Comparison of ENCODE assay signal across 10 mouse cellular contexts in genomic region chr17:87608841-87609240, GRCm38 (mm10). TPM values are rescaled to one million over a fixed set of nuclear protein-coding genes. Genes with fewer than 3 reads are reported as not detected.
DNase-seq lines count a peak whose midpoint lies in the region; ATAC-seq and TF ChIP-seq lines count a peak whose summit lies in the region.
"Had no signal": no experiment of that assay in that cellular context is flagged by ENCODE, and none has a peak within 500 bp of the region (broad histone marks: within the 10 kb centered on the region; RNA-seq: fewer than 3 reads in every experiment).

No protein-coding gene starts in this region.

- no peaks in the 10 kb centered on the region for H3K36me3 ChIP-seq in forebrain, embryonic 10.5 days (replicated peaks)
- no peaks in the 10 kb centered on the region for H3K36me3 ChIP-seq in forebrain, embryonic 11.5 days (ENCODE audit: control insufficient read depth, insufficient read depth, low read length)
- no peaks in the 10 kb centered on the region for H3K36me3 ChIP-seq in lung, embryonic 14.5 days (ENCODE audit: insufficient read depth)
- no peaks in the 10 kb centered on the region for H3K36me3 ChIP-seq in intestine, embryonic 14.5 days (ENCODE audit: control insufficient read depth, insufficient read depth, low read length)
- H3K36me3 ChIP-seq in small intestine, adult 2 months (ENCODE audit: control insufficient read depth, insufficient read depth, low read length): no peaks in the 10 kb centered on the region
- no peaks in the 10 kb centered on the region for H3K36me3 ChIP-seq in liver, embryonic 11.5 days (ENCODE audit: control insufficient read depth, insufficient read depth, low read length)

- H3K4me3 ChIP-seq in forebrain, embryonic 10.5 days: peak overlapping the region; percentile 43; the same call in 1 of the 2 replicates
- H3K4me3 ChIP-seq in forebrain, embryonic 11.5 days (ENCODE audit: low read depth, low read length): no peak overlapping the region
- peak overlapping the region; percentile 32; the same call in 1 of the 2 replicates for H3K4me3 ChIP-seq in lung, embryonic 14.5 days (ENCODE audit: low read depth, low read length)
- H3K4me3 ChIP-seq in intestine, embryonic 14.5 days (ENCODE audit: low read depth, low read length): no peak overlapping the region
- peak overlapping the region; percentile 24 for H3K4me3 ChIP-seq in small intestine, adult 2 months (ENCODE audit: low read depth, low read length)
- H3K4me3 ChIP-seq in liver, embryonic 11.5 days (ENCODE audit: low read depth, low read length): no peak overlapping the region

- TF ChIP-seq POLR2A in small intestine, adult 2 months (IDR thresholded peaks at IDR 0.05; ENCODE audit: low read depth, low read length): no peak; the same call in 1 of the 2 replicates

- H3K27ac ChIP-seq in forebrain, embryonic 10.5 days: no peak overlapping the region
- H3K27ac ChIP-seq in forebrain, embryonic 11.5 days (ENCODE audit: low read depth, low read length): no peak overlapping the region
- H3K27ac ChIP-seq in lung, embryonic 14.5 days (ENCODE audit: low read depth): peak overlapping the region; percentile 27; the same call in 1 of the 2 replicates
- 0 out of 2 replicates have a peak overlapping the region, but pooled peaks have one; percentile 33 for H3K27ac ChIP-seq in intestine, embryonic 14.5 days (ENCODE audit: low read depth)
- peak overlapping the region; percentile 95 for H3K27ac ChIP-seq in small intestine, adult 2 months (ENCODE audit: insufficient read depth, low read depth, low read length)
- no peak overlapping the region for H3K27ac ChIP-seq in liver, embryonic 11.5 days (ENCODE audit: low read depth, low read length)

- no peaks in the 10 kb centered on the region for H3K9me3 ChIP-seq in forebrain, embryonic 10.5 days
- no peaks in the 10 kb centered on the region for H3K9me3 ChIP-seq in forebrain, embryonic 11.5 days (ENCODE audit: control insufficient read depth, low read length)
- H3K9me3 ChIP-seq in lung, embryonic 14.5 days (ENCODE audit: low read depth, low read length): no peaks in the 10 kb centered on the region
- H3K9me3 ChIP-seq in intestine, embryonic 14.5 days (ENCODE audit: control insufficient read depth, low read length): no peaks in the 10 kb centered on the region
- no peaks in the 10 kb centered on the region for H3K9me3 ChIP-seq in liver, embryonic 11.5 days (ENCODE audit: control insufficient read depth, low read length)

- peaks cover 25% of the 10 kb centered on the region for H3K4me1 ChIP-seq in forebrain, embryonic 10.5 days
- peaks cover 7% of the 10 kb centered on the region; the same call in 1 of the 2 replicates for H3K4me1 ChIP-seq in forebrain, embryonic 11.5 days (replicated peaks; ENCODE audit: control insufficient read depth, insufficient read depth, low read length)
- 0 out of 2 replicates have a peak, but pooled peaks cover 3% of the 10 kb centered on the region for H3K4me1 ChIP-seq in lung, embryonic 14.5 days (ENCODE audit: insufficient read depth)
- peaks cover 5% of the 10 kb centered on the region; the same call in 1 of the 2 replicates for H3K4me1 ChIP-seq in intestine, embryonic 14.5 days (replicated peaks; ENCODE audit: control insufficient read depth, insufficient read depth, low read length)
- peaks cover 32% of the 10 kb centered on the region; the same call in 1 of the 2 replicates for H3K4me1 ChIP-seq in small intestine, adult 2 months (ENCODE audit: control insufficient read depth, insufficient read depth, insufficient read length, low read length)
- H3K4me1 ChIP-seq in liver, embryonic 11.5 days (replicated peaks; ENCODE audit: control insufficient read depth, insufficient read depth, low read length): no peaks in the 10 kb centered on the region; the same call in 1 of the 2 replicates

- 78% methylated on average over 8 of the region's 8 CpGs for WGBS in forebrain, embryonic 10.5 days
- whole genome bisulfite sequencing in forebrain, embryonic 11.5 days: 79% methylated on average over 8 of the region's 8 CpGs
- 76% methylated on average over 8 of the region's 8 CpGs for WGBS in lung, embryonic 14.5 days
- 79% methylated on average over 8 of the region's 8 CpGs for WGBS in intestine, embryonic 14.5 days
- WGBS in small intestine, adult 2 months: 34% methylated on average over 8 of the region's 8 CpGs
- WGBS in liver, embryonic 11.5 days: 73% methylated on average over 8 of the region's 8 CpGs

- ATAC-seq in forebrain, embryonic 11.5 days (replicated peaks; ENCODE audit: low FRiP score): no peak
- no peak for ATAC-seq in lung, embryonic 14.5 days (ENCODE audit: insufficient read depth)
- ATAC-seq in intestine, embryonic 14.5 days (replicated peaks; ENCODE audit: low FRiP score, low TSS enrichment, low read depth): no peak
- no peak for ATAC-seq in liver, embryonic 11.5 days (replicated peaks; ENCODE audit: low FRiP score)

- no peak for DNase-seq in forebrain, embryonic 10.5 days (ENCODE audit: extremely low spot score, low spot score)
- no peak for DNase-seq in forebrain, embryonic 11.5 days (ENCODE audit: low spot score)
- DNase-seq in lung, embryonic 14.5 days: no peak
- DNase-seq in lung, postnatal 10 days: no peak
- DNase-seq in intestine, embryonic 14.5 days (ENCODE audit: low spot score): no peak
- DNase-seq in cerebellum, postnatal 25 days: no peak
- no peak for DNase-seq in liver, embryonic 11.5 days (ENCODE audit: low spot score)
- DNase-seq: adrenal gland, postnatal 36 days; cerebellum, adult 9-10 months had no signal

- no peak overlapping the region for H3K9ac ChIP-seq in forebrain, embryonic 11.5 days (ENCODE audit: low read length)
- H3K9ac ChIP-seq in lung, embryonic 14.5 days: no peak overlapping the region
- no peak overlapping the region for H3K9ac ChIP-seq in intestine, embryonic 14.5 days (ENCODE audit: low read length)
- H3K9ac ChIP-seq in liver, embryonic 11.5 days (ENCODE audit: low read depth, low read length): no peak overlapping the region

- TF ChIP-seq CTCF in lung, embryonic 14.5 days (IDR thresholded peaks at IDR 0.05; ENCODE audit: low read depth): no peak
- no peak for TF ChIP-seq CTCF in small intestine, adult 2 months (IDR thresholded peaks at IDR 0.05; ENCODE audit: extremely low read depth, insufficient read length, insufficient replicate concordance, low read depth, low read length)

- no peak overlapping the region for H3K4me2 ChIP-seq in forebrain, embryonic 11.5 days (ENCODE audit: low read depth, low read length, severe bottlenecking)
- H3K4me2 ChIP-seq in lung, embryonic 14.5 days: peak overlapping the region; percentile 66
- H3K4me2 ChIP-seq in intestine, embryonic 14.5 days (ENCODE audit: low read length): peak overlapping the region; percentile 65
- no peak overlapping the region; the same call in 1 of the 2 replicates for H3K4me2 ChIP-seq in liver, embryonic 11.5 days

- peaks cover 14% of the 10 kb centered on the region; the same call in 1 of the 2 replicates for H3K27me3 ChIP-seq in forebrain, embryonic 10.5 days (ENCODE audit: poor library complexity, severe bottlenecking)
- no peaks in the 10 kb centered on the region for H3K27me3 ChIP-seq in forebrain, embryonic 11.5 days (ENCODE audit: control insufficient read depth, insufficient read depth, low read length)
- no peaks in the 10 kb centered on the region for H3K27me3 ChIP-seq in lung, embryonic 14.5 days (ENCODE audit: insufficient read depth, low read length)
- H3K27me3 ChIP-seq in intestine, embryonic 14.5 days (replicated peaks; ENCODE audit: control insufficient read depth, insufficient read depth, low read length): no peaks in the 10 kb centered on the region
- H3K27me3 ChIP-seq in small intestine, adult 2 months (ENCODE audit: control insufficient read depth, insufficient read depth, low read length): no peaks in the 10 kb centered on the region
- H3K27me3 ChIP-seq in liver, embryonic 11.5 days (replicated peaks; ENCODE audit: control insufficient read depth, insufficient read depth, low read length): no peaks in the 10 kb centered on the region

RNA-seq across cellular contexts. Expression of gene Epcam, which starts 26.9 kb away (rescaled TPM):
- 35.7 and 41.7 TPM in 2 replicates for polyA plus RNA-seq in forebrain, embryonic 10.5 days (2016; fragmentation: Nextera tagmentation; extraction: Ambion mirVana)
- polyA plus RNA-seq in forebrain, embryonic 11.5 days (2014; fragmentation: Nextera tagmentation; extraction: Ambion mirVana): 18.6 and 20.4 TPM in 2 replicates
- polyA plus RNA-seq in lung, embryonic 14.5 days (2014; fragmentation: Nextera tagmentation; extraction: Ambion mirVana): 341 and 349 TPM in 2 replicates
- polyA plus RNA-seq in intestine, embryonic 14.5 days (2014; fragmentation: Nextera tagmentation; extraction: Ambion mirVana): 792 and 803 TPM in 2 replicates
- 511 and 1,756 TPM in 2 replicates for polyA plus RNA-seq in small intestine, adult 2 months (2012; rRNA removed)
- 12.7 and 12.9 TPM in 2 replicates for polyA plus RNA-seq in liver, embryonic 11.5 days (2014; fragmentation: Nextera tagmentation; extraction: Ambion mirVana)

Comparison
In these comparisons a context has a peak if more than half of its experiments do, and no peak if none do; other contexts are left out.
1. H3K4me3 ChIP-seq: peak in forebrain, embryonic 10.5 days (single experiment), lung, embryonic 14.5 days (single experiment) and small intestine, adult 2 months (single experiment); none in forebrain, embryonic 11.5 days (single experiment), intestine, embryonic 14.5 days (single experiment) and liver, embryonic 11.5 days (single experiment).
2. H3K27ac ChIP-seq: peak in lung, embryonic 14.5 days (single experiment), intestine, embryonic 14.5 days (single experiment) and small intestine, adult 2 months (single experiment); none in forebrain, embryonic 10.5 days (single experiment), forebrain, embryonic 11.5 days (single experiment) and liver, embryonic 11.5 days (single experiment).
3. H3K4me2 ChIP-seq: peak in lung, embryonic 14.5 days (single experiment) and intestine, embryonic 14.5 days (single experiment); none in forebrain, embryonic 11.5 days (single experiment) and liver, embryonic 11.5 days (single experiment).